11 mouse cellular contexts compared by ENCODE assay signal in genomic region chr9:120797996-120798663, GRCm38 (mm10).
DNase-seq lines count a peak whose midpoint lies in the region; ATAC-seq lines count a peak whose summit lies in the region.
"Had no signal": no experiment of that assay in that cellular context is flagged by ENCODE, and none has a peak within 500 bp of the region (broad histone marks: within the 10 kb centered on the region; RNA-seq: fewer than 3 reads in every experiment).

No protein-coding gene starts in this region.

- H3K27me3 ChIP-seq in midbrain, embryonic 15.5 days (replicated peaks) = no peaks in the 10 kb centered on the region
- H3K27me3 ChIP-seq in midbrain, embryonic 14.5 days (ENCODE audit: control insufficient read depth, insufficient read depth, low read length) = no peaks in the 10 kb centered on the region
- H3K27me3 ChIP-seq: embryonic facial prominence, embryonic 12.5 days had no signal

- WGBS in midbrain, embryonic 15.5 days = 44% methylated on average over 10 of the region's 10 CpGs
- WGBS in midbrain, embryonic 14.5 days = 42% methylated on average over 10 of the region's 10 CpGs

- H3K4me3 ChIP-seq in midbrain, embryonic 15.5 days = no peak overlapping the region
- H3K4me3 ChIP-seq in midbrain, embryonic 14.5 days (replicated peaks; ENCODE audit: low read depth, low read length) = no peak overlapping the region
- H3K4me3 ChIP-seq: embryonic facial prominence, embryonic 12.5 days; limb, embryonic 12.5 days had no signal

- intact Hi-C loops in left cerebral cortex, postnatal 14 days (cut with DNase I) = no loop called here

- no peaks in the 10 kb centered on the region for H3K36me3 ChIP-seq in midbrain, embryonic 15.5 days (replicated peaks)
- H3K36me3 ChIP-seq in midbrain, embryonic 14.5 days (ENCODE audit: control insufficient read depth, insufficient read depth, low read length) = no peaks in the 10 kb centered on the region
- H3K36me3 ChIP-seq: embryonic facial prominence, embryonic 12.5 days; limb, embryonic 12.5 days had no signal

- no peak overlapping the region for H3K4me2 ChIP-seq in midbrain, embryonic 15.5 days
- H3K4me2 ChIP-seq in midbrain, embryonic 14.5 days (ENCODE audit: low read length) = no peak overlapping the region
- H3K4me2 ChIP-seq: embryonic facial prominence, embryonic 12.5 days had no signal

- H3K9me3 ChIP-seq in midbrain, embryonic 15.5 days = no peaks in the 10 kb centered on the region
- no peaks in the 10 kb centered on the region for H3K9me3 ChIP-seq in midbrain, embryonic 14.5 days (ENCODE audit: control insufficient read depth, low read length)
- H3K9me3 ChIP-seq: embryonic facial prominence, embryonic 12.5 days; limb, embryonic 12.5 days had no signal

- 0 out of 2 replicates have a peak, but pooled peaks have one; percentile 24 for ATAC-seq in midbrain, embryonic 15.5 days (replicated peaks)
- ATAC-seq in midbrain, embryonic 14.5 days (ENCODE audit: low FRiP score, low TSS enrichment) = no peak
- ATAC-seq in frontal cortex, adult (ENCODE audit: low TSS enrichment) = peak; percentile 83

- no peak for DNase-seq in midbrain, embryonic 14.5 days
- DNase-seq in left cerebral cortex, postnatal 14 days (ENCODE audit: low spot score in 2 of 2) = peak; percentile 46 to 84
- peak; percentile 13 for DNase-seq in right cerebral cortex, postnatal 4 days
- no peak for DNase-seq in lung, postnatal 14 days
- no peak for DNase-seq in heart, adult 8-10 months (ENCODE audit: low spot score)
- DNase-seq: heart, adult 18-20 months had no signal

- H3K4me1 ChIP-seq in midbrain, embryonic 15.5 days = peaks cover 8% of the 10 kb centered on the region
- H3K4me1 ChIP-seq in midbrain, embryonic 14.5 days (ENCODE audit: control insufficient read depth, insufficient read depth, low read length) = peaks cover 3% of the 10 kb centered on the region; the same call in 1 of the 2 replicates

- H3K9ac ChIP-seq in midbrain, embryonic 15.5 days = no peak overlapping the region
- no peak overlapping the region for H3K9ac ChIP-seq in midbrain, embryonic 14.5 days (replicated peaks; ENCODE audit: low read length)
- H3K9ac ChIP-seq: embryonic facial prominence, embryonic 12.5 days; limb, embryonic 12.5 days had no signal

- no peak overlapping the region for H3K27ac ChIP-seq in midbrain, embryonic 15.5 days
- H3K27ac ChIP-seq in midbrain, embryonic 14.5 days (replicated peaks; ENCODE audit: low read depth, low read length) = no peak overlapping the region
- H3K27ac ChIP-seq: embryonic facial prominence, embryonic 12.5 days; kidney, postnatal 0 days; limb, embryonic 12.5 days had no signal

Comparison
In these comparisons a context has a peak if more than half of its experiments do, and no peak if none do; other contexts are left out.
1. DNase-seq: peak in left cerebral cortex, postnatal 14 days (2 of 2) and right cerebral cortex, postnatal 4 days (single experiment); none in midbrain, embryonic 14.5 days (single experiment), lung, postnatal 14 days (single experiment) and heart, adult 8-10 months (single experiment).